Mouse (Mus musculus): ENCODE data around the gene Hist1h1b.
"Not testable (repeated sequence)": the region's sequence is repeated elsewhere in the genome, so short reads cannot be mapped to it uniquely, and the experiment has no call there.

Gene Hist1h1b

DNA sequence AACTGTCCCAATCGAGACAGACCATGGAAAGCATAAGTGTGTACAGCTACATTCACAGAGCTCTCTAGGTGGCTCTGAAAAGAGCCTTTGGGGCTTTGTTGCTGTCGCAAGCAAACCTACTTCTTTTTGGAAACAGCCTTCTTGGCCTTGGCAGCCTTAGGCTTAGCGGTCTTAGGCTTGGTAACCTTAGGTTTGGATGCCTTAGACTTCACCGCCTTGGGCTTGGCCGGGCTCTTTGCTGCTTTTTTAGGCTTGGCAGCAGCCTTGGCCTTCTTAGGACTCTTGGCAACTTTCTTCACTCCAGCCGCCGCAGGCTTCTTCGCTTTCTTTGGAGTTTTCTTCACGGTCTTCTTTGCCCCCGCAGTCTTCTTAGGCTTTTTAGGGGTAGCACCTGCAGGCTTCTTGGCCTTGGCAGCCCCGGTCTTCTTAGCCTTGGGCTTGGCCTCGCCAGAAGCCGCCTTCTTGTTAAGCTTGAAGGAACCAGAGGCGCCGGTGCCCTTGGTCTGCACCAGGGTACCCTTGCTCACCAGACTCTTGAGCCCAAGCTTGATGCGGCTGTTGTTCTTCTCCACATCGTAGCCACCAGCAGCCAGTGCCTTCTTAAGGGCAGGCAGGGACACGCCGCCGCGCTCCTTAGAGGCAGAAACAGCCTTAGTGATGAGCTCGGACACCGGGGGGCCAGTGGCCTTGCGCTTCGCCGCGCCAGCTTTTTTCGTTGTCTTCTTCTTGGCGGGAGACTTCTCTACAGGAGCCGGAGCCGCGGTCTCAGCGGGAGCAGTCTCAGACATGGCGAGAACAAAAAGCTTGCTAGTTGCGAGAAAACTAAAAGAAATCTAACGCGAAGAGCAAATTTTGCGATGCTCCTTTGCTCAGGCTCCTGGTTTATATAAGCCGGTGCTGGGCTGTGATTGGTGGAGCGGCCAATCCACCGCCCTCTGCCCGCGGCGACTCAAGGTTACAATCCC is at the start of gene Hist1h1b:
Gene Hist1h1b (minus strand): TSS at position 859 of the 965 bp plus-strand sequence.
- peak; percentile 77 to 79 for DNase-seq (ENCODE audit: low spot score in 2 of 2)

DNA sequence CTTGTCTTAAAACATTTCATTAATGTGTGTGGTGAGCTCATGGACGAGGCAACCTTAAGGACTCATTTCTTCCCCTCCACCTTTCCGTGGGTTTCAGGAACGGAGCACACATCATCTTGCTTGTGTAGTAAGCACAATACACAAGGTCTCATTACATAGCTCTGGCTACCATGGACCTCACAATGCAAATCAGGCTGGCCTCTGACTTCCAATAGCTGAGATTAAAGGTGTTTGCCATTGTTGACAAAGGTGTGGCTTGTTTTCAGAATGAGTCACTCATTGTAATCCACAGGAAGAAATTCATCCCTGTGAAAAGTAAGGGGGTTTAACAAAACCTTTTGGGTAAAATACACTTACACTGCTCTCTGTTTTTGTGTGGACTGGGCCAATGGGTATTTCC is 48.1 kb upstream of the Hist1h1b start:
- no peak for DNase-seq (ENCODE audit: low spot score in 2 of 2)

GRCm38 (mm10) chr13:21820082-21820890 is 39.9 kb upstream of the Hist1h1b start:
- DNase-seq (ENCODE audit: low spot score in 2 of 2): not testable (repeated sequence)

GRCm38 (mm10) chr13:21812092-21812491 is 31.7 kb upstream of the Hist1h1b start:
- not testable (repeated sequence) for DNase-seq (ENCODE audit: low spot score in 2 of 2)

DNA sequence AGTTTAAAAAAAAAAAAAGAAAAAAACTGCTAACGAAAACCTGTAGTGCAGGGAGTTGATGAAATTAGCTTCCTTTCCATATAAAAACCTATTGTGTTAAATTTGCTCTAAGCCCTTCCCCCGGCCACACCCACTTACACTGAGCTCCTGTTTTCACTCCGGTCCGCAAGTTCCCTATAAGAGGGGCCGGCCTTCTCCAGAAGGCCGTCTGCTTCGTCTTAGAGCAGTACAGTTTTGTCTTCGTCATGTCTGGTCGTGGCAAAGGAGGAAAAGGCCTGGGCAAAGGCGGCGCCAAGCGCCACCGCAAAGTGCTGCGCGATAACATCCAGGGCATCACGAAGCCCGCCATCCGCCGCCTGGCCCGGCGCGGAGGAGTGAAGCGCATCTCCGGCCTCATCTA is 31.1 kb upstream of the Hist1h1b start, which contains the start of gene Hist1h4m:
Gene Hist1h4m (plus strand): TSS at position 208 of the 400 bp plus-strand sequence.
- DNase-seq (ENCODE audit: low spot score in 2 of 2): peak; percentile 36 to 42

GRCm38 (mm10) chr13:21811074-21811473 is 30.6 kb upstream of the Hist1h1b start:
- DNase-seq (ENCODE audit: low spot score in 2 of 2): not testable (repeated sequence)

GRCm38 (mm10) chr13:21810073-21810472 is 29.6 kb upstream of the Hist1h1b start, which contains the start of the genes Hist1h2bq and Hist1h2ao:
Gene Hist1h2bq (minus strand): TSS chr13:21810197.
Gene Hist1h2ao (plus strand): TSS chr13:21810465.
- not testable (repeated sequence) for DNase-seq (ENCODE audit: low spot score in 2 of 2)

GRCm38 (mm10) chr13:21803058-21803457 is 22.6 kb upstream of the Hist1h1b start:
- not testable (repeated sequence) for DNase-seq (ENCODE audit: low spot score in 2 of 2)

DNA sequence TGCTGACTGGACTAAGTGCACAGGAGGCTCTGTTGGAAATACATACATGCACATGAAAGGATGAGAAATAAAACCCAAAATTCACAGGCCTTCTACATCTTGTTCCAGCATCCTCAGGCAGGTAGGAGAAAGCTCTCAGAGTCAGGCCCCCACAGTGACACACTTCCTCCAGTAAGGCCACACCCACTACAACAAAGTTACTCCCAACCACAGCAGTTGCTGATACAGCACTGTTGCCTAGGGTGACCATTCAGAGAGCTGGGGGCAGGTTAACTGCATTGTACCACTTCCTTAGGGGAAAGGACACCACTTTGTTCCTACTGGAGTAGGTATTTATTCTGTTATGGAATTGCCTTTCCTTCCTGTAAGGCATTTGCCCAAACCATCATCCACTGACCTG is 16.7 kb upstream of the Hist1h1b start:
- not testable (repeated sequence) for DNase-seq (ENCODE audit: low spot score in 2 of 2)

DNA sequence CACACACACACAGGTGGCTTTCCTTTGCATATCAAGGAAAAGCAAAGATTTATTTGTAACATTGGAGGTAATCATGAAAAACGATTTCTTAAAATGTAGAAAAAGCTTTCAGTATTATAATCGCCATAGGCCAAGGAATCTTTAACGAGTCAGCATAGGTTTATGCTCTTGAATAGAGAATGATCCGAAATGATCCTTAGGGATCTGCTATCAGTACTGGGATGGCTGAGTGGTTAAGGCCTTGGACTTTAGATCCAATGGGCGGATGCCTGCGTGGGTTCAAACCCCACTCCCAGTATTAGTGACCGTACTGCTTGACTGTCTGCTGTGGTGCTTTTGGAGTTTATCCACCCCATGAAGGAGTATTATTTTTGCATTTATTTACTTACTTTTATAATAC is 15.2 kb upstream of the Hist1h1b start:
- DNase-seq (ENCODE audit: low spot score in 2 of 2): no peak

GRCm38 (mm10) chr13:21790601-21791283 is 10.3 kb upstream of the Hist1h1b start:
- no peak for DNase-seq (ENCODE audit: low spot score in 2 of 2)

DNA sequence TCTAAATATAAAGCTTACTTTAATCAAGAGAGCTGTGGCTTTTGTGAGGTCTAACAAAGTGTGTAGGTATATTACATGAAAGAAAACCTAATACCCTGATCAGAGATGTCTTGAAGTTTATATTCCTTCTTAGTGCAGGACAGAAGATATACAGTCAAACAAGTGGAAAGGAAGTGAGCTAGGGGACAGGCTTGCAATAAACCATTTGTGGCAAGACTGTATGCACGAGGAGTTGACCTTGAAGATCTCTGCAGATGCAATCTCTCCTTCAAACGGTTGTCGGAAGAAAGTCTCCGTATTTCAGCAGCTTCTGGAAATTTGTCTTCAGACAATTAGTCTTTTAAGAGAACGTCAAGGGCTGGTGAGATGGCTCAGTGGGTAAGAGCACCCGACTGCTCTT is 9.5 kb upstream of the Hist1h1b start:
- no peak for DNase-seq (ENCODE audit: low spot score in 2 of 2)

GRCm38 (mm10) chr13:21787760-21788593 is 7.6 kb upstream of the Hist1h1b start:
- no peak for DNase-seq (ENCODE audit: low spot score in 2 of 2)

- peak; percentile 70 to 77 for DNase-seq (ENCODE audit: low spot score in 2 of 2)
Observed at GRCm38 (mm10) chr13:21786899-21787629, 6.6 kb upstream of the Hist1h1b start, which contains the start of the genes Hist1h2an and Hist1h2bp. Gene Hist1h2an (minus strand): TSS chr13:21787218. Gene Hist1h2bp (plus strand): TSS chr13:21787461.

DNA sequence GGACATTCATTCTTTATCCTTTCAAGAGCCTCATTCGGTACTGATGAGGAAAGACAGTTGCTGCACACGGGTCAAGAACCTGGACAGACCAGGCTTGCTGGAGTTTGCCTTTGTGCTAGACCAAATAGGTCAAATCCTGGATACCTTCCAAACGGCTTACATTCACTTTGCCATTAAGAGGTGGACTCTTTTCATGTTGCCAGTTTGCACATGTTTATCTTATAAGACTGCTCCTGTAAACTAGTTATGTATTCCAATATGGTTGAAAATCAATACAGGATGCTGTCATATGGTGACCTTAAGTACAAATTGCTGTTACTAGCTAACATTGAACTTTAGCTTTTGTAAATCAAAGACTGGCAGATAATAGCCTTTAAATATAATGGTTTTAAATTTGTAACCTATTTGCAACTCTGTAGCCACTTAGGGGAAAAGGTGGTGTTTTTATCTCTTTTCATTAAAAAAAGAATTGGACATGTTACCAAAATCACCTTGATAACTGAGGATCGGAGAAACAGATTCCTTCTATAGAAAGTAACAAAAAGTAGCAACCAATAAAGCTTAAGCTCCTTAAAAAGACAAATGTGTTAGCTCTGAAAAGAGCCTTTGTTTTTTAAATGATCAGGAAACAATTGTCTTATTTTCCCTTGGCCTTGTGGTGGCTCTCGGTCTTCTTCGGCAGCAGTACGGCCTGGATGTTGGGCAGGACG is 5.9 kb upstream of the Hist1h1b start:
- DNase-seq (ENCODE audit: low spot score in 2 of 2): no peak

GRCm38 (mm10) chr13:21784311-21784710 is 3.9 kb upstream of the Hist1h1b start:
- DNase-seq (ENCODE audit: low spot score in 2 of 2): no peak

DNA sequence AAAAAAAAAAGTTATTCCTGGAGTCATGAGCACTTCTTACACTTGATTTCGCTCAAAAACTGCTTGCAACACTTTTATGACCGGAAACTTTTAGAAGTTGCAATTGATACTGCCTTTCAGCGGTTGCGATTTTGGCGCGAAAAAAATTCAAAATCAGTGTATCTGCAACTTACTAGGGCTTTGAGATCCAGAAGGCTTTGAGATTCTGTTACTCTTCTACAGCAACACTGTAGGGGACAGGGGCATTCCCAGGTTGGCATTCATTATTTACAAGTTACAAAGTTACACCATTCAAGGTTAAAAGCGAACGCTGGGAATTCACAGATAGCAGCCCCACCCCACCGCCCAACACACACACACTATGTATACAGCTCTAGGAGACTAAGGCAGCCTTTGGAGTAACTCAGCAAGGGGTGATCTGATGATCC is 3.3 kb upstream of the Hist1h1b start:
- DNase-seq (ENCODE audit: low spot score in 2 of 2): peak; percentile 25 to 26

DNA sequence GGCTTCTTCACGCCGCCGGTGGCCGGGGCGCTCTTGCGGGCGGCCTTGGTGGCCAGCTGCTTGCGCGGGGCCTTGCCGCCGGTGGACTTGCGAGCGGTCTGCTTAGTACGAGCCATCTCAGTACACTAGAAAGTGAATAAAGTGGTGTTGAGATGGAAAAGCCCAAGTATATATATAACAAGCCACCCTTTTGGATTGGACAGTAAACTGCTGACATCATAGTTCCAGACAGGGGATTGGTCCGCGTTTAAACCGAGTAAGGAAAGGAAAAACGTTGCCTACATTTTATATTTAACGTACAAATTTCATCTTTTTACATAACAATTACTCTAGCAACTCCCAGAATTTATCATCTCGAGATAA is 2.8 kb upstream of the Hist1h1b start, which contains the start of gene Hist1h3i:
Gene Hist1h3i (minus strand): TSS at position 116 of the 363 bp plus-strand sequence.
- DNase-seq (ENCODE audit: low spot score in 2 of 2): peak; percentile 39 to 59
